ENCODE assay signal across 24 mouse cellular contexts in genomic region chr2:174487005-174487404, GRCm38 (mm10). TPM values are rescaled to one million over a fixed set of nuclear protein-coding genes. Genes with fewer than 3 reads are reported as not detected.
DNase-seq lines count a peak whose midpoint lies in the region; ATAC-seq and TF ChIP-seq lines count a peak whose summit lies in the region.
"Had no signal": no experiment of that assay in that cellular context is flagged by ENCODE, and none has a peak within 500 bp of the region (broad histone marks: within the 10 kb centered on the region; RNA-seq: fewer than 3 reads in every experiment).

No protein-coding gene starts in this region.

- peak; percentile 54; the same call in 1 of the 2 replicates for ATAC-seq in liver, embryonic 15.5 days (ENCODE audit: insufficient read depth)
- peak; percentile 84 for ATAC-seq in liver, postnatal 0 days
- no peak for ATAC-seq in liver, embryonic 11.5 days (replicated peaks; ENCODE audit: low FRiP score)
- ATAC-seq in stomach, postnatal 0 days (ENCODE audit: low FRiP score, low TSS enrichment) = peak; percentile 46; the same call in 1 of the 2 replicates
- ATAC-seq: activated CD4-positive, CD25-positive, alpha-beta regulatory T cell, adult 4 months; CD4-positive, CD25-positive, alpha-beta regulatory T cell, adult 4 months; forebrain, embryonic 13.5 days; forebrain, embryonic 15.5 days; Patski had no signal

- no peak for TF ChIP-seq EP300 in liver, postnatal 0 days (IDR thresholded peaks at IDR 0.05; ENCODE audit: low read depth)
- TF ChIP-seq EP300 in stomach, postnatal 0 days (optimal IDR thresholded peaks at IDR 0.05) = no peak

- 61% methylated on average over 5 of the region's 5 CpGs for WGBS in liver, embryonic 15.5 days (ENCODE audit: insufficient replicate concordance)
- 68% methylated on average over 5 of the region's 5 CpGs for WGBS in liver, postnatal 0 days (ENCODE audit: insufficient replicate concordance)
- WGBS in liver, embryonic 11.5 days = 71% methylated on average over 5 of the region's 5 CpGs
- 64% methylated on average over 5 of the region's 5 CpGs for WGBS in stomach, postnatal 0 days

- H3K9ac ChIP-seq in liver, embryonic 15.5 days = no peak overlapping the region
- H3K9ac ChIP-seq in liver, postnatal 0 days (replicated peaks) = no peak overlapping the region
- H3K9ac ChIP-seq in liver, embryonic 11.5 days (ENCODE audit: low read depth, low read length) = no peak overlapping the region
- H3K9ac ChIP-seq in stomach, postnatal 0 days (ENCODE audit: low read length) = no peak overlapping the region
- H3K9ac ChIP-seq: embryonic facial prominence, embryonic 12.5 days; forebrain, embryonic 13.5 days; forebrain, embryonic 15.5 days had no signal

- H3K27ac ChIP-seq in liver, embryonic 15.5 days (replicated peaks) = no peak overlapping the region
- H3K27ac ChIP-seq in liver, postnatal 0 days (ENCODE audit: low read depth) = no peak overlapping the region
- no peak overlapping the region for H3K27ac ChIP-seq in liver, embryonic 11.5 days (ENCODE audit: low read depth, low read length)
- H3K27ac ChIP-seq in stomach, postnatal 0 days (replicated peaks) = no peak overlapping the region
- H3K27ac ChIP-seq: embryonic facial prominence, embryonic 10.5 days; embryonic facial prominence, embryonic 12.5 days; forebrain, embryonic 13.5 days; forebrain, embryonic 15.5 days had no signal

- no peak overlapping the region for H3K4me3 ChIP-seq in liver, embryonic 15.5 days (replicated peaks)
- H3K4me3 ChIP-seq in liver, postnatal 0 days (ENCODE audit: low read depth, low read length) = no peak overlapping the region
- no peak overlapping the region for H3K4me3 ChIP-seq in liver, embryonic 11.5 days (ENCODE audit: low read depth, low read length)
- no peak overlapping the region for H3K4me3 ChIP-seq in stomach, postnatal 0 days (ENCODE audit: low read depth, low read length)
- H3K4me3 ChIP-seq: embryonic facial prominence, embryonic 10.5 days; embryonic facial prominence, embryonic 12.5 days; forebrain, embryonic 13.5 days; forebrain, embryonic 15.5 days had no signal

- no peak overlapping the region for H3K4me2 ChIP-seq in liver, embryonic 15.5 days
- H3K4me2 ChIP-seq in liver, postnatal 0 days (ENCODE audit: low read depth, low read length) = no peak overlapping the region
- no peak overlapping the region for H3K4me2 ChIP-seq in liver, embryonic 11.5 days
- H3K4me2 ChIP-seq in stomach, postnatal 0 days (replicated peaks; ENCODE audit: low read depth) = no peak overlapping the region
- H3K4me2 ChIP-seq: embryonic facial prominence, embryonic 12.5 days; forebrain, embryonic 13.5 days; forebrain, embryonic 15.5 days had no signal

- H3K9me3 ChIP-seq in liver, embryonic 15.5 days (replicated peaks) = no peaks in the 10 kb centered on the region
- no peaks in the 10 kb centered on the region for H3K9me3 ChIP-seq in liver, postnatal 0 days (ENCODE audit: low read length)
- no peaks in the 10 kb centered on the region for H3K9me3 ChIP-seq in liver, embryonic 11.5 days (ENCODE audit: control insufficient read depth, low read length)
- H3K9me3 ChIP-seq in stomach, postnatal 0 days (ENCODE audit: control insufficient read depth, low read length) = no peaks in the 10 kb centered on the region
- H3K9me3 ChIP-seq: embryonic facial prominence, embryonic 10.5 days; embryonic facial prominence, embryonic 12.5 days; forebrain, embryonic 13.5 days; forebrain, embryonic 15.5 days had no signal

- H3K4me1 ChIP-seq in liver, embryonic 15.5 days (replicated peaks) = no peaks in the 10 kb centered on the region
- H3K4me1 ChIP-seq in liver, postnatal 0 days (ENCODE audit: insufficient read depth) = no peaks in the 10 kb centered on the region
- no peaks in the 10 kb centered on the region for H3K4me1 ChIP-seq in liver, embryonic 11.5 days (replicated peaks; ENCODE audit: control insufficient read depth, insufficient read depth, low read length)
- no peaks in the 10 kb centered on the region for H3K4me1 ChIP-seq in stomach, postnatal 0 days (replicated peaks; ENCODE audit: control insufficient read depth, insufficient read depth)
- H3K4me1 ChIP-seq: embryonic facial prominence, embryonic 10.5 days; embryonic facial prominence, embryonic 12.5 days; forebrain, embryonic 13.5 days; forebrain, embryonic 15.5 days had no signal

- no peak for TF ChIP-seq CTCF in liver, postnatal 0 days (IDR thresholded peaks at IDR 0.05; ENCODE audit: low read depth)
- TF ChIP-seq CTCF in stomach, postnatal 0 days (IDR thresholded peaks at IDR 0.05; ENCODE audit: low read depth) = no peak

- no peaks in the 10 kb centered on the region for H3K27me3 ChIP-seq in liver, embryonic 15.5 days
- H3K27me3 ChIP-seq in liver, postnatal 0 days (ENCODE audit: insufficient read depth, low read length) = no peaks in the 10 kb centered on the region
- H3K27me3 ChIP-seq in liver, embryonic 11.5 days (replicated peaks; ENCODE audit: control insufficient read depth, insufficient read depth, low read length) = no peaks in the 10 kb centered on the region
- H3K27me3 ChIP-seq in stomach, postnatal 0 days (ENCODE audit: control insufficient read depth, insufficient read depth, low read length) = no peaks in the 10 kb centered on the region
- H3K27me3 ChIP-seq: CH12.LX; embryonic facial prominence, embryonic 12.5 days; forebrain, embryonic 13.5 days; forebrain, embryonic 15.5 days had no signal

- DNase-seq in liver = no peak
- no peak for DNase-seq in liver, postnatal 0 days
- DNase-seq in liver, embryonic 11.5 days (ENCODE audit: low spot score) = no peak
- DNase-seq in stomach, postnatal 0 days (ENCODE audit: low spot score) = no peak
- DNase-seq: adrenal gland, adult 8-10 months; adrenal gland, postnatal 14 days; adrenal gland, postnatal 36 days; B cell, adult 2 months; cerebellum, adult 11-12 months; cerebellum, adult 2 months; cerebellum, adult 9-10 months; cerebellum, postnatal 10 days; cerebellum, postnatal 25 days had no signal

- H3K36me3 ChIP-seq in liver, embryonic 15.5 days (replicated peaks) = no peaks in the 10 kb centered on the region
- no peaks in the 10 kb centered on the region for H3K36me3 ChIP-seq in liver, postnatal 0 days (replicated peaks; ENCODE audit: insufficient read depth, low read length)
- no peaks in the 10 kb centered on the region for H3K36me3 ChIP-seq in liver, embryonic 11.5 days (ENCODE audit: control insufficient read depth, insufficient read depth, low read length)
- H3K36me3 ChIP-seq in stomach, postnatal 0 days (ENCODE audit: control insufficient read depth, insufficient read depth, low read length) = no peaks in the 10 kb centered on the region
- H3K36me3 ChIP-seq: embryonic facial prominence, embryonic 10.5 days; embryonic facial prominence, embryonic 12.5 days; forebrain, embryonic 15.5 days; G1E had no signal

RNA-seq across cellular contexts. Expression of gene Prelid3b, which starts 14.1 kb away (rescaled TPM):
- 79.4 and 79.5 TPM in 2 replicates for polyA plus RNA-seq in liver, embryonic 15.5 days (2015; fragmentation: Nextera tagmentation; extraction: Ambion mirVana)
- 68.6 and 72.3 TPM in 2 replicates for polyA plus RNA-seq in liver, postnatal 0 days (2015; fragmentation: Nextera tagmentation; extraction: Ambion mirVana)
- polyA plus RNA-seq in liver, embryonic 11.5 days (2014; fragmentation: Nextera tagmentation; extraction: Ambion mirVana) = 156 and 162 TPM in 2 replicates
- polyA plus RNA-seq in stomach, postnatal 0 days (2015; fragmentation: Nextera tagmentation; extraction: Ambion mirVana) = 131 and 132 TPM in 2 replicates

RNA-seq across cellular contexts. Expression of gene Atp5e, which starts 23.1 kb away (rescaled TPM):
- polyA plus RNA-seq in liver, embryonic 15.5 days (2015; fragmentation: Nextera tagmentation; extraction: Ambion mirVana) = 313 and 380 TPM in 2 replicates
- polyA plus RNA-seq in liver, postnatal 0 days (2015; fragmentation: Nextera tagmentation; extraction: Ambion mirVana) = 528 and 545 TPM in 2 replicates
- polyA plus RNA-seq in liver, embryonic 11.5 days (2014; fragmentation: Nextera tagmentation; extraction: Ambion mirVana) = 597 and 634 TPM in 2 replicates
- 759 and 851 TPM in 2 replicates for polyA plus RNA-seq in stomach, postnatal 0 days (2015; fragmentation: Nextera tagmentation; extraction: Ambion mirVana)

RNA-seq across cellular contexts. Expression of gene Tubb1, which starts 36.5 kb away (rescaled TPM):
- polyA plus RNA-seq in liver, embryonic 15.5 days (2015; fragmentation: Nextera tagmentation; extraction: Ambion mirVana) = 23.9 and 26.9 TPM in 2 replicates
- polyA plus RNA-seq in liver, postnatal 0 days (2015; fragmentation: Nextera tagmentation; extraction: Ambion mirVana) = 21.4 and 26.4 TPM in 2 replicates
- 43.5 and 51.9 TPM in 2 replicates for polyA plus RNA-seq in liver, embryonic 11.5 days (2014; fragmentation: Nextera tagmentation; extraction: Ambion mirVana)
- 0.08 and 0.11 TPM in 2 replicates for polyA plus RNA-seq in stomach, postnatal 0 days (2015; fragmentation: Nextera tagmentation; extraction: Ambion mirVana)
- polyA plus RNA-seq: CD4-positive, CD25-positive, alpha-beta regulatory T cell, adult 4 months; cortical plate, adult 2 months; G1E; Patski had no signal

RNA-seq across cellular contexts. Expression of gene Ctsz, which starts 48.2 kb away (rescaled TPM):
- 122 and 142 TPM in 2 replicates for polyA plus RNA-seq in liver, embryonic 15.5 days (2015; fragmentation: Nextera tagmentation; extraction: Ambion mirVana)
- 174 and 178 TPM in 2 replicates for polyA plus RNA-seq in liver, postnatal 0 days (2015; fragmentation: Nextera tagmentation; extraction: Ambion mirVana)
- 159 and 162 TPM in 2 replicates for polyA plus RNA-seq in liver, embryonic 11.5 days (2014; fragmentation: Nextera tagmentation; extraction: Ambion mirVana)
- polyA plus RNA-seq in stomach, postnatal 0 days (2015; fragmentation: Nextera tagmentation; extraction: Ambion mirVana) = 90.4 and 94.2 TPM in 2 replicates

Comparison
In these comparisons a context has a peak if more than half of its experiments do, and no peak if none do; other contexts are left out.
1. RNA of gene Tubb1, which starts 36.5 kb away (polyA plus RNA-seq): 43.5 to 51.9 TPM in liver, embryonic 11.5 days, 21.4 to 26.4 TPM in liver, postnatal 0 days and 23.9 to 26.9 TPM in liver, embryonic 15.5 days; 0.08 to 0.11 TPM in stomach, postnatal 0 days; every median in the first group is over 10 times any median in the second.